Mouse (Mus musculus): Measurements from ENCODE around the gene Olfr311.
A peak's percentile ranks its signal among the peaks of the same experiment; 100 is the strongest.

GRCm38 (mm10) chr11:58789532-58789931, 49.5 kb upstream of the Olfr311 start:
- TF ChIP-seq RAD21 (IDR thresholded peaks at IDR 0.05; ENCODE audit: low read depth, low read length) = no peak
- no peak for TF ChIP-seq POLR2A (IDR thresholded peaks at IDR 0.05; ENCODE audit: low read depth, low read length)
- no peak; the same call in 1 of the 2 replicates for TF ChIP-seq JUND (conservative IDR thresholded peaks at IDR 0.05; ENCODE audit: low read depth, low read length)
- no peak for TF ChIP-seq NRF1 (IDR thresholded peaks at IDR 0.05; ENCODE audit: low read depth, low read length)
- no peak for TF ChIP-seq GABPA (IDR thresholded peaks at IDR 0.05; ENCODE audit: insufficient replicate concordance, low read depth, low read length)
- TF ChIP-seq EP300 (IDR thresholded peaks at IDR 0.05; ENCODE audit: low read length) = no peak
- peak; percentile 13; the same call in 1 of the 2 replicates for TF ChIP-seq MAX (IDR thresholded peaks at IDR 0.05; ENCODE audit: low read length)
- no peak for TF ChIP-seq POLR2AphosphoS2 (IDR thresholded peaks at IDR 0.05; ENCODE audit: low read depth, low read length)
